Mouse (Mus musculus) testis, postnatal 10 days (tissue): ENCODE measurements around the gene Clca4a.
"Not testable (repeated sequence)": the region's sequence is repeated elsewhere in the genome, so short reads cannot be mapped to it uniquely, and the experiment has no call there.

Experiments used
- DNase-seq: peaks from one replicate; pipeline ENCODE4 v3.0.0; 2021; ENCODE audit warnings: low spot score

Clca4a gene

GRCm38 (mm10) chr3:144974945-144975344 is at the start of gene Clca4a:
TSS of gene Clca4a (minus strand) at chr3:144975045.
- DNase-seq = no peak

DNA sequence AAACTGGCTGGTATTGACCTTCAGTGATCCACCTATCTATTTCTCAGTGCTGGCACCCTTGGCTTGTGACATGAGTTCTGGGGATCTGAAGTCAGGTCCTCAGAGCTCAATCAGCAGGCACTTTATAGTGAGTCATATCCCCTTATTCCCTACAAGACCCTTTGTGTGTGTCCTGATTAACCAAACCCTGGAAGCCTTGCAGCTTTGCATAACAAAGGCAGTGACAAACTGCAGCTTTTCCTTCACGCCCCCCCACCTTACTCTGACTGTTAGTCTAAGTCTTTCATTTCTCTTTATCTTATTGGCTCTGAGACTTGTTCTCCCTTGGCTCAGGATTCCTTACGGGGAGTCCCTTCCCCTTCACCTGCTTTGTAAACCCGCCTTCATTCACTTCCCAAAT is 43.0 kb upstream of the Clca4a start:
- DNase-seq = no peak

DNA sequence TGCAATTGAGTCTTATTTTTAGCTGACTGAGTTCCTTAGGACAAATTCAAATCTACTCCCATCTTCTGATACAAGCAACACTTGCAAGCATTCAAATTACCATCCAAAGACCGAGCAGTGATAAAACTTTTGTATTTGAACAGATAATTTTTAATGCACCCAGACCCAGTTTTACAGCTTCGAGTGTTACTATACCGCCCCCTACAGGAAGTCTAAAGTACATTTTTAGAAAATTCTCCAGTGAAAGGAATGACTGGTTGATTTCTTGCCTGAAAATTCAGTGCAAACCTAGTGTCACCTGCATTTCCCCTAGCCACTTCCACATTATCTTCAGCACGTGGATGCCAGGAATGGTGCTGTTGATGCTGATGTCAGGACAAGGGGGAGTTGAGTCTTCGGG is 29.6 kb upstream of the Clca4a start:
- no peak for DNase-seq

DNA sequence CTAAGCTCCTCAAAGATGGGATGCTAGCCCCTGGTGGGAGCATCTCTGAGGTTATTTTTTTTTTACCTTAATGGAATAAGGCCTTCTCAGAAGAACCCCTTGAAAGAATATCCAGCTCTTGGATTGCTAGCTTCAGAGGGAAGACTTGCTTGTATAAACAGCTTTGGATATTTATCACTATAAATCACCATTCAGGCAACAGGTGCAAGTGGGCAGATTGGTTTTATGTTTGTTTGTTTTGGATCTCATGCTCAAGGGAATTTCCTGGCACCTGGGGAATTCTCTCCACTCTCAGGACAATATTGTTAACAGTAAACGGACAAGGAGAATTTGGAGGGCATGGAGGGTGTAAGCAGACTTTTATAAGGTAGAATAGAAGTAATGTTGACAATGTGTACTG is 26.1 kb upstream of the Clca4a start:
- no peak for DNase-seq

DNA sequence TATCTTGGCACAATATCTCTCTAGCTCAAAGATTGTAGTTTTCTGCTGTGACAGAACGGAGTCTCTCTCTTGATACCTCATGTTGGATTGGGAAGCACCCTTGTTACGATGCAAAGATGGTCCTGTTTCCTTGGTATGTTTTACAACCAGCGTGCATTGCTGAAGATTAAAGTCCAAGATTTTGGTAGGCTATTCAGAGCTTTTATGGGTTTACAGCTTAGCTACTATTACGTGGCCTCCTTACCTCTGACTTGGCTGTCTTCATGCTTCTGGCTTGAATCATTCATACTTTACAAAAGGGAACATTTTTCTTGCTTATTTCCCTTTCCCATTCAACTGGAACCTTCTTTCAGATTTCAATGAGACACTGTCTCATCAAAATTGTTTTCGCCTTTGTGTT is 18.2 kb upstream of the Clca4a start:
- DNase-seq = no peak

DNA sequence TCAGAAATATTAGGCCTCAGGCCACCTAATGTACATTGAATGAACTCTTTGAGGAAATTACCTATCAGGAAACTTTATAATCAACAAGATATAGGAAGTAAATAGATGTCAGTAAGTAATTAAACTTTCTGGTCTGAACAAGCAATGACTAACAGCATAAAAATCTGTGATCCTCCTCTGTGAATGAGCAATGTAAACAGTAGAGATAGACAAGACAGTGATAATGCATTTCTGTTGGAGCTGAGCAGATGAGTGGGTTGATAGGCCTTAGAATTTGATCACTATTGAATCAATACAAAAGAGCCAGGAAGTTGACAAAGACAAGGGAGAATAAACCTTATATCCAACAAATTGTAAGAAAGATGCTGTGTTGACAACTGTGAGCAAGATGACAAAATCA is 17.8 kb upstream of the Clca4a start:
- DNase-seq = no peak

DNA sequence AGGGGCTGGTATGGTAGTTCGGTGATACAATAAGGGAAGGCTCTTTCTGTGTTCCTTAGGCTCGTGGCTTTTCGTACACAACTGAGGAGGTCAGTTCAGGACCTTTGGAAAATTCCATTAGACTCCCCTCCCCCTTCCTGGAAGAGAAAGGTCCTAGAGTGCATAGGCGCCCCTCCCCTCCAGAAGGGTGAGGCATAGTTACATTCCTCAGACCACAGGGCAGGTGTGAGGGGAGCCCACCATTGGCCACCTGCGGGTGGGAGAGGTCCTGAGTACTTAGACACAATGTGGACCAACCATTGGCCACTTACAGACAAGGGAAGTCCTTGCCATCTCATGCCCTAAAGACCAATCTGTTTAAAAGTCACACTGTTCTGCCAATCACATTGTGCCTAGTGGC is 11.0 kb upstream of the Clca4a start:
- DNase-seq = no peak

DNA sequence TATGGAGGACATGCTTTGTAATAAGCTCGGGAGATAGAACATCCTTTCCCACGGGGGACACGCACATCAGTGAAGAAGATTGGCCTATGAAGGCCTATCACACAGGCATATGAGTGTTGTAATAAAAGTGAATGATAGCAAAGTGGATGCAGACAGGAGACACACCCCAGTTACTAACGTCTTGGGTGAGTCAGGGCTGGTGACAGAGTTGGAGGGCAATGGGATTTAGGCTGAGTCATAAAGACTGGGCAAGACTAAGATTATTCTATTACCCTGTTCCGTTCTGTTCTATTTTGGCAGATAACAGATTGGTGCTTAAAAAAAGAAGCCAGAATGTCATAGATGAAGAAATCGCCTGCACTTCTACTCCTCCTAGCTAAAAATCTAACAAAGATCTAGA is 5.7 kb upstream of the Clca4a start:
- no peak for DNase-seq

- DNase-seq = no peak
These were observed 2.8 kb upstream of the Clca4a start for GRCm38 (mm10) chr3:144977631-144978030.

- no peak for DNase-seq
These were observed 1.2 kb upstream of the Clca4a start for GRCm38 (mm10) chr3:144976091-144976490.

DNA sequence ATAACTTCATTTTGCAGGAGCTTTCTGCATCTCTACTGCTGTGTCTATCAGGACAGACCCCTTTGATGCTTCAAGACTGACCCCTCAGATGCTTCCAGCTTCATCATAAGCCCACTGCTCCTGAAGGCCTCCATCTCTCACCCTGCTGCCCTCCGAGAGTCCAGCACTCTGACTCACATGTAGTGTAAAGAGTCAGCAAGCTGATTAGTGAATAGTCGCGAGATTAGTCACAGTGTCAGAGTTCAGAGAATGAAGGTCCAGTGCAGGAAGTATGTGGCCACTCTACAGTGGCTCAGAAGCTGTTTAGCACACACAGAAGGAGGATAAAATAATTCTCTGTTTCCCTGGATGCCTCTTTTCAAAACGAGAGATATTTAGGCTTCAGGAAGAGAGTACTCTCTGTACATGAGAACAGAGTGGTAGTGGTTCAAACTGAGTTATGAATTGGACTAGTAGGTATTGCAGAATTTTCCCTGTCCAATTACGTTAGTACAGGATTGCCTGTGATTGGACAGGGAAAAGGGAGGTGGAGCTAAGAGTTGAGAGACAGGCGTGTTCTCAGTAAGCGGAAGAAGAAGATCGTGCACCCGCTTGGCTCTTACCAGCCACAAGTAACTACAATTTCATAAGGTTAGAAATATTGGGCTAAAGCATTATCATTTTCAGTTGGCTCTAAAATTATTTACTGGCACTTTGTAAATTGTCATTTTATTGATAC is 3.1 kb downstream of the Clca4a start:
- no peak for DNase-seq

DNA sequence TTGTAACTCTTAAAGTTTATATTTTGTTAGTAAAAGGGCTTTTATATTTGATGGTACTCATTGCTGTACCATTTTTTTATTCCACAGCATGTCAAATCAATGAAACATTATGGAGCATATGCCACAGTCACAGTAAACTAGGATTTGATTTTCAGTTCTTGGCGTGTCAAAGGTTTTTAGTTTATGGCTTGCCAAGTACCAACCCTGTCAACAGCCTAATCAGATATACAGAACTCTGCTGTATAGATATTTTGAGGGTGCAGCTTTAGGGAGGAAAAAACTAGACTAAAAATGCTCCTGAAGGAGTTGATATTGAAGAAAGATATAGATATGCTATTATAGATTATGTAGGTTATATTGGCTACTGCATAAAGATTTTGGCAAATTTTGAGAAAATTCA is 5.1 kb downstream of the Clca4a start:
- no peak for DNase-seq

GRCm38 (mm10) chr3:144966074-144966473 is 8.8 kb downstream of the Clca4a start:
- DNase-seq = no peak

GRCm38 (mm10) chr3:144950829-144951228 is 24.0 kb downstream of the Clca4a start:
- no peak for DNase-seq

- not testable (repeated sequence) for DNase-seq
These were observed 27.5 kb downstream of the Clca4a start for GRCm38 (mm10) chr3:144947376-144947775.

DNA sequence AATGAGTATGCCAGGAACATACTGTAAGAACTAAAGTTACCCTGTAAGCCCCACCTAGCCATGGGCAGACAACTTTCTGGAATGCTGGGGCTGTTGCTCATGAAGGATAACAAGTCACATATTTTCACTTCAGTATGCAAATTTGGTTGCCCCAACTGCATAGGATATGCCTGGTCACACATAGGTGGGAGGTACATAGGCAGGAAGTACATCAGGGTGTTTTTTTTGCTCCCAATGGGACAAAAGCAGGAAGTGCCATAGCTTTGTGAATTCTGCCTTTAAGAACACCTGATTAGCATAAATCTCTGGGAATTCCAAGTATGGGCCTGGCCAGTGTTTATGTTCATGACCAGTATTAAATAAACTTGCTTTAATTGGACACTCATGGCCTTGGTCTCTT is 41.2 kb downstream of the Clca4a start:
- not testable (repeated sequence) for DNase-seq

GRCm38 (mm10) chr3:144933011-144933491 is 41.8 kb downstream of the Clca4a start:
- no peak for DNase-seq

- no peak for DNase-seq
These were observed 42.5 kb downstream of the Clca4a start, which contains the start of gene Clca4b for GRCm38 (mm10) chr3:144932335-144932734. TSS of gene Clca4b (minus strand) at chr3:144932529.

- DNase-seq = no peak
These were observed 60.8 kb downstream of the Clca4a start for GRCm38 (mm10) chr3:144914014-144914413.
